Mouse (Mus musculus) layer of hippocampus, adult 8-10 months (tissue): ENCODE measurements at regions not wholly inside any gene's neighbourhood (a gene's known extent, or its start where the extent isn't known, plus 50 kb on each side); places are given as distances from the start of the nearest gene placed in this dataset.
A peak's percentile ranks its signal among the peaks of the same experiment; 100 is the strongest.

ENCODE experiments used
- DNase-seq, 2 experiments: peaks; one replicate each; pipeline ENCODE4 v3.0.0; 2022; ENCODE audit warnings: low spot score in 2 of 2

- no peak for DNase-seq
Observed at GRCm38 (mm10) chrX:11713423-11713822, 385.8 kb downstream of the H2al1j start.

GRCm38 (mm10) chrX:11716773-11717172 is 389.2 kb downstream of the H2al1j start:
- no peak for DNase-seq

- no peak for DNase-seq
Observed at GRCm38 (mm10) chrX:11718778-11719177, 391.2 kb downstream of the H2al1j start.

- no peak for DNase-seq
Observed at GRCm38 (mm10) chrX:11720517-11720916, 392.9 kb downstream of the H2al1j start.

- DNase-seq: no peak
Observed at GRCm38 (mm10) chrX:11722730-11723129, 395.1 kb downstream of the H2al1j start.

GRCm38 (mm10) chrX:11724718-11725117 is 397.1 kb downstream of the H2al1j start:
- DNase-seq: no peak

- no peak for DNase-seq
Observed at GRCm38 (mm10) chrX:11726524-11727231, 399.1 kb downstream of the H2al1j start.

GRCm38 (mm10) chrX:11728481-11728880 is 400.9 kb downstream of the H2al1j start:
- DNase-seq: no peak

- no peak for DNase-seq
Observed at GRCm38 (mm10) chrX:11729992-11730391, 402.4 kb downstream of the H2al1j start.

- DNase-seq: no peak
Observed at GRCm38 (mm10) chrX:11732371-11732770, 404.7 kb downstream of the H2al1j start.

GRCm38 (mm10) chrX:11734505-11735435 is 407.1 kb downstream of the H2al1j start:
- no peak for DNase-seq

- peak in 1 of 2 experiments; percentile 12 for DNase-seq
Observed at GRCm38 (mm10) chrX:11735516-11736170, 408.0 kb downstream of the H2al1j start.

- DNase-seq: no peak
Observed at GRCm38 (mm10) chrX:11736481-11736880, 408.9 kb downstream of the H2al1j start.

- DNase-seq: no peak
Observed at GRCm38 (mm10) chrX:11739565-11739964, 411.9 kb downstream of the H2al1j start.

GRCm38 (mm10) chrX:11745911-11746310 is 414.2 kb downstream of the Bcor start:
- DNase-seq: no peak

- no peak for DNase-seq
Observed at GRCm38 (mm10) chrX:11747386-11748121, 412.6 kb downstream of the Bcor start.

GRCm38 (mm10) chrX:11748278-11748677 is 411.9 kb downstream of the Bcor start:
- no peak for DNase-seq

GRCm38 (mm10) chrX:11752513-11752912 is 407.6 kb downstream of the Bcor start:
- no peak for DNase-seq

GRCm38 (mm10) chrX:11752973-11753590 is 407.1 kb downstream of the Bcor start:
- no peak for DNase-seq

- no peak for DNase-seq
Observed at GRCm38 (mm10) chrX:11755046-11755445, 405.1 kb downstream of the Bcor start.
